Mouse (Mus musculus) telencephalon, adult 2 months (tissue): ENCODE results near the gene Adam33.

ENCODE experiments used
- DNase-seq: peaks from one replicate; pipeline ENCODE4 v3.0.0-alpha.2; 2011; ENCODE audit warnings: low read depth, low spot score

The Adam33 gene

DNA sequence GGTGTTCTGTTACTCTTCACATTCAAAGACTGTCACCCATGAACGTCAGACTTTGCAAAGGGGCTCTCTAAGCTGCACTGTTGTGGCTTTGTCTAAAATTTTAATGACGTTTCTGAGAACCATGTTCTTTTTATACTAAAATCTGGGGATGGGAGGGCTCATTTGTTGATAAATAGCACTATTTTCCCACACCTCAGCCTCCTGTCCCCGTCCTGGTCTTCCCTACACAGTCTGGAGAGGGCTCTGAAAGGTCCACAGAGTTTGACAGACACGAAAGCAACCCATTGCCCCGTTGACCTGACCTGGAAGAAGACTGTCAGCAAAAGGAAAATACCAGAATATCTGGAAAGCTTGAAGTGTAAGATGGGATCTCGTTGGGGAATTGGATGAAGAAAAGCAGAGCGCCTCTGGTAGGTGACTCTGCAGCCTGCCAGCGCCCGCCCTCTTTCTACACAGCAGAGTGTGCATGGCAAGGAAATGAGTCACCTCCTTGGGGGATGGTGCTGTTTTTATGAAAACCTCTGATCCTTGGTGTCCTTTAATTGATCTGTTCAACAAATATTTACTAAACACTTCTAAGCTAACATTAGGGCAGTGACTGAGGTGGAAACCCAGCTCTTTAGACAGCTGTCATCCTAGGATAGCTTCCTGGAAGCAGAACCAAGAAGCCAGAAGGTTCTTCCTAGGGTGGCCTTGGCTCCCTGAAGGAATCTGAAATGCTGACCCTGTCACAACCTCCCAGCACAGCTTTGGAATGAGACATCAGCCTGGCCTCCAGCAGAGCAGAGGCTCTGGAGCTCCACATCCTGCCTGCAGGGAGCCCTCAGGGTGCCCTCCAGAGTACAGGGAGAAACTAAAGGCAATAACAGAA is 34.3 kb downstream of the Adam33 start:
- no peak for DNase-seq

DNA sequence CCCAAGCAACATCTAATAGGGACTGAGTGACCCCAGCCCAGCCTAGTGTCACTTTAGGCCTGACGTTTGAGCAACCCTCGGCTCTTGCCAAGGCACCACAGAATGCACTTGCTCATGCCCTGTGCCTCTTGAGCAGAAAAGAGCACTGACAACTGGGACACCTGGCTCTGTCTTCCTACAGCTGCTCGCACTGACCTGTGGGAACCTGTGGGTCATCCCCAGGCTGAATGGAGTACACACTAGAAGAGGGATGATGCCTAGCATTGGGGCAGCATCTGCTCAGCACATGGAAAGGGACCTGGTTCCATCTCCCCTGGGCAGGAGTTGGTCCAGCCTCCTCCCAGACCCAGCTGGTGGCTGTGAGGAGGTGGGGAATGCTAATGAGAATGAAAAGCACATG is 36.7 kb downstream of the Adam33 start:
- DNase-seq = no peak

DNA sequence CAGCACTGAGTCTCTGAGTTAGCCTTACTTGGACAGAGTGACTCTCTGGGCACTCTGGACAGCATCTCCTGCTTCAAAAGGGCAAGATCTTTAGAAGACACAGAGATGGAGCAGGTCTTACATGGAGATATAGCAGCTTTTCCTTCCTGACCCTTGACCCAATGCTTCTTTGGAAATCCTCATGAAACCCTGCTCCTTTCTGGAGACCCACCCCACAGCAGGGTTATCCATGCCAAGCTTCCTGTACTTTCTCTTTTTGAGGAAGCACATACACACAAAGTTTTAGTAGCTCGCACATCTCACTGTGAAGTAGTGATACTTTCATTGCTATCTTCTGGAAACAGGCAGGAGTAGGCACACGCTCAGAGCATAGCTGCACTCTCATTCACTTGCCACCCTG is 38.4 kb downstream of the Adam33 start:
- no peak for DNase-seq

DNA sequence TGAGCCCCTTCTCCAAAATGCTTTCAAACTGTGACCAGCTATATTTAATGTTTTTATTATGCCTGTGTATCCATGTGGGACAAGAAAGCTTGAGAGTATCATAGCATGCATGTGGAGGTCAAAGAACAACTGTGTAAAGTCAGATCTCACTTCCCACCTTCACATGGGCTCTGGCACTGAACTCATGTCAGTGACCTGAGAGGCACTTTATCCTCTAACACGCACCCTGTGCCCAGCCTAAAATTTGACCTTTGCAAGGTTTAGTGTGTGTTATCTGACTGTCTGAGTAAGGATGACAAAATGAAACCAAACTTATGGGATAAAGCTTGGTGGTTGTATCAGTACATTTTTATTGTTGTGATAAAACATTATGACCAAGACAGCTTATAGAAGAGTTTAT is 53.0 kb downstream of the Adam33 start:
- no peak for DNase-seq

DNA sequence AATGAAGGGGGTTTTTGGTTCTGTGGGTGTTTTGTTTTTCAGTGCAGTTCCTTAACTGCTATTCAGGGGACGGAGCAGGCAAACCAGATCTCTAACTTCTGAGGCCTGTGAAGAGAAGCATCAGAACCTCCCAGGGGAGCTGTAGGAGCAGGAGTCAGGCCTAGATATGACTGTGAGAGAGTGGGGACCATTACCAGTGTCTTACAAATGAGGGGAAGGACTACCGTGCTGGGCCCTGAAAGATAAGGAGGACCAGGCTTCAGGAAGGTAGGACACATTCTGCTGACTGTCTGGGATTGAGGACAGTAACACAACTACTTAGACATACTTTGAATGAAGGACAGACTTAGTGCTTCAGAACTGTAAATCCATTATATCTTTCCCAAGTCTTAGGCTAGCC is 54.5 kb downstream of the Adam33 start:
- no peak for DNase-seq
